ENCODE assay signal across 16 mouse cellular contexts in genomic region chr6:77970545-77971242, GRCm38 (mm10). TPM values are rescaled to one million over a fixed set of nuclear protein-coding genes. Genes with fewer than 3 reads are reported as not detected.
DNase-seq lines count a peak whose midpoint lies in the region; ATAC-seq lines count a peak whose summit lies in the region.
"Had no signal": no experiment of that assay in that cellular context is flagged by ENCODE, and none has a peak within 500 bp of the region (broad histone marks: within the 10 kb centered on the region; RNA-seq: fewer than 3 reads in every experiment).

No protein-coding gene starts in this region.

- 67% methylated on average over 10 of the region's 10 CpGs for WGBS in hindbrain, embryonic 10.5 days
- WGBS in hindbrain, embryonic 11.5 days: 72% methylated on average over 10 of the region's 10 CpGs
- WGBS in forebrain, embryonic 14.5 days: 22% methylated on average over 10 of the region's 10 CpGs
- WGBS in midbrain, embryonic 16.5 days: 58% methylated on average over 10 of the region's 10 CpGs

- no peak overlapping the region for H3K4me2 ChIP-seq in hindbrain, embryonic 11.5 days (replicated peaks; ENCODE audit: low read depth, low read length)
- H3K4me2 ChIP-seq in forebrain, embryonic 14.5 days (ENCODE audit: low read length): peak overlapping the region; percentile 4; the same call in 1 of the 2 replicates
- H3K4me2 ChIP-seq in midbrain, embryonic 16.5 days (ENCODE audit: low read length): peak overlapping the region; percentile 24
- H3K4me2 ChIP-seq: heart, embryonic 13.5 days had no signal

- DNase-seq in hindbrain, embryonic 10.5 days (ENCODE audit: low spot score): no peak
- no peak for DNase-seq in hindbrain, embryonic 11.5 days (ENCODE audit: low spot score)
- DNase-seq in cerebellum, adult 11 months: peak; percentile 12
- DNase-seq in forebrain, embryonic 14.5 days (ENCODE audit: low spot score): peak; percentile 90
- DNase-seq in layer of hippocampus, adult 11-12 months (ENCODE audit: low spot score): no peak
- no peak for DNase-seq in adrenal gland, postnatal 36 days
- DNase-seq in spleen, adult 12 weeks (ENCODE audit: low spot score): no peak
- DNase-seq: gastrocnemius, postnatal 14 days; lung, postnatal 4 days had no signal

- H3K27ac ChIP-seq in hindbrain, embryonic 10.5 days: peak overlapping the region; percentile 17; the same call in 1 of the 2 replicates
- no peak overlapping the region for H3K27ac ChIP-seq in hindbrain, embryonic 11.5 days (ENCODE audit: low read depth, low read length)
- H3K27ac ChIP-seq in forebrain, embryonic 14.5 days (ENCODE audit: low read depth, low read length): no peak overlapping the region
- H3K27ac ChIP-seq in midbrain, embryonic 16.5 days (ENCODE audit: low read length): peak overlapping the region; percentile 41; the same call in 1 of the 2 replicates
- H3K27ac ChIP-seq: heart, embryonic 13.5 days; limb, embryonic 10.5 days; liver, embryonic 14.5 days had no signal

- no peaks in the 10 kb centered on the region for H3K9me3 ChIP-seq in hindbrain, embryonic 10.5 days
- no peaks in the 10 kb centered on the region for H3K9me3 ChIP-seq in hindbrain, embryonic 11.5 days (ENCODE audit: control insufficient read depth, low read length)
- H3K9me3 ChIP-seq in forebrain, embryonic 14.5 days (replicated peaks; ENCODE audit: control insufficient read depth, low read length): no peaks in the 10 kb centered on the region
- no peaks in the 10 kb centered on the region for H3K9me3 ChIP-seq in midbrain, embryonic 16.5 days (replicated peaks; ENCODE audit: control insufficient read depth, low read length, poor library complexity, severe bottlenecking)
- H3K9me3 ChIP-seq: heart, embryonic 13.5 days; limb, embryonic 10.5 days had no signal

- no peaks in the 10 kb centered on the region for H3K27me3 ChIP-seq in hindbrain, embryonic 10.5 days (ENCODE audit: insufficient read depth, poor library complexity, severe bottlenecking)
- no peaks in the 10 kb centered on the region for H3K27me3 ChIP-seq in hindbrain, embryonic 11.5 days (ENCODE audit: control insufficient read depth, insufficient read depth, low read length)
- no peaks in the 10 kb centered on the region for H3K27me3 ChIP-seq in forebrain, embryonic 14.5 days (replicated peaks; ENCODE audit: control insufficient read depth, insufficient read depth, low read length)
- no peaks in the 10 kb centered on the region for H3K27me3 ChIP-seq in midbrain, embryonic 16.5 days (ENCODE audit: control insufficient read depth, insufficient read depth, low read depth, low read length)
- H3K27me3 ChIP-seq: heart, embryonic 13.5 days had no signal

- no peaks in the 10 kb centered on the region for H3K36me3 ChIP-seq in hindbrain, embryonic 10.5 days
- H3K36me3 ChIP-seq in hindbrain, embryonic 11.5 days (ENCODE audit: control insufficient read depth, insufficient read depth, low read length): no peaks in the 10 kb centered on the region
- no peaks in the 10 kb centered on the region for H3K36me3 ChIP-seq in forebrain, embryonic 14.5 days (ENCODE audit: control insufficient read depth, insufficient read depth, low read length)
- no peaks in the 10 kb centered on the region for H3K36me3 ChIP-seq in midbrain, embryonic 16.5 days (ENCODE audit: control insufficient read depth, insufficient read depth, low read length)
- H3K36me3 ChIP-seq: G1E; heart, embryonic 13.5 days; limb, embryonic 10.5 days had no signal

- ATAC-seq in hindbrain, embryonic 11.5 days (ENCODE audit: low FRiP score): no peak
- peak; percentile 93 for ATAC-seq in forebrain, embryonic 14.5 days
- ATAC-seq in midbrain, embryonic 16.5 days: peak; percentile 66; the same call in 1 of the 2 replicates

- H3K9ac ChIP-seq in hindbrain, embryonic 11.5 days (ENCODE audit: low read depth, low read length): no peak overlapping the region
- peak overlapping the region; percentile 14; the same call in 1 of the 2 replicates for H3K9ac ChIP-seq in forebrain, embryonic 14.5 days (ENCODE audit: low read length)
- H3K9ac ChIP-seq in midbrain, embryonic 16.5 days (ENCODE audit: low read depth, low read length): no peak overlapping the region
- H3K9ac ChIP-seq: heart, embryonic 13.5 days; liver, embryonic 14.5 days had no signal

- H3K4me1 ChIP-seq in hindbrain, embryonic 10.5 days (replicated peaks): peaks cover 19% of the 10 kb centered on the region
- peaks cover 2% of the 10 kb centered on the region; the same call in 1 of the 2 replicates for H3K4me1 ChIP-seq in hindbrain, embryonic 11.5 days (replicated peaks; ENCODE audit: control insufficient read depth, insufficient read depth, low read length)
- H3K4me1 ChIP-seq in forebrain, embryonic 14.5 days (ENCODE audit: control insufficient read depth, insufficient read depth, low read length): peaks cover 15% of the 10 kb centered on the region
- H3K4me1 ChIP-seq in midbrain, embryonic 16.5 days (ENCODE audit: control insufficient read depth, insufficient read depth, low read length): peaks cover 16% of the 10 kb centered on the region
- H3K4me1 ChIP-seq: heart, embryonic 13.5 days; limb, embryonic 10.5 days had no signal

- no peak overlapping the region for H3K4me3 ChIP-seq in hindbrain, embryonic 10.5 days
- H3K4me3 ChIP-seq in hindbrain, embryonic 11.5 days (ENCODE audit: low read depth, low read length): no peak overlapping the region
- no peak overlapping the region for H3K4me3 ChIP-seq in forebrain, embryonic 14.5 days (ENCODE audit: low read depth, low read length)
- no peak overlapping the region for H3K4me3 ChIP-seq in midbrain, embryonic 16.5 days (ENCODE audit: low read depth, low read length)
- H3K4me3 ChIP-seq: erythroblast, embryonic 14.5 days; heart, embryonic 13.5 days; limb, embryonic 10.5 days had no signal

RNA-seq across cellular contexts. Expression of gene Ctnna2, which starts 8.8 kb away (rescaled TPM):
- polyA plus RNA-seq in hindbrain, embryonic 10.5 days (2016; fragmentation: Nextera tagmentation; extraction: Ambion mirVana): 25.7 and 42.5 TPM in 2 replicates
- polyA plus RNA-seq in hindbrain, embryonic 11.5 days (2014; fragmentation: Nextera tagmentation; extraction: Ambion mirVana): 52.0 and 66.9 TPM in 2 replicates
- polyA plus RNA-seq in forebrain, embryonic 14.5 days (2014; fragmentation: Nextera tagmentation; extraction: Ambion mirVana): 89.0 and 99.8 TPM in 2 replicates
- polyA plus RNA-seq in midbrain, embryonic 16.5 days (2015; fragmentation: Nextera tagmentation; extraction: Ambion mirVana): 146 and 158 TPM in 2 replicates
- total RNA-seq in adrenal gland, postnatal 36 days (2021): 1 to 10 TPM; 1.6 to 1.7 TPM
- polyA plus RNA-seq: C2C12; erythroblast, embryonic 14.5 days; G1E had no signal

Comparison
In these comparisons a context has a peak if more than half of its experiments do, and no peak if none do; other contexts are left out.
1. H3K27ac ChIP-seq: peak in hindbrain, embryonic 10.5 days (single experiment) and midbrain, embryonic 16.5 days (single experiment); none in hindbrain, embryonic 11.5 days (single experiment) and forebrain, embryonic 14.5 days (single experiment).
2. DNase-seq: peak in cerebellum, adult 11 months (single experiment) and forebrain, embryonic 14.5 days (single experiment); none in hindbrain, embryonic 10.5 days (single experiment), hindbrain, embryonic 11.5 days (single experiment), layer of hippocampus, adult 11-12 months (single experiment), adrenal gland, postnatal 36 days (0 of 2) and spleen, adult 12 weeks (single experiment).